Comparison of ENCODE assay signal across 28 mouse cellular contexts in the genomic region with DNA sequence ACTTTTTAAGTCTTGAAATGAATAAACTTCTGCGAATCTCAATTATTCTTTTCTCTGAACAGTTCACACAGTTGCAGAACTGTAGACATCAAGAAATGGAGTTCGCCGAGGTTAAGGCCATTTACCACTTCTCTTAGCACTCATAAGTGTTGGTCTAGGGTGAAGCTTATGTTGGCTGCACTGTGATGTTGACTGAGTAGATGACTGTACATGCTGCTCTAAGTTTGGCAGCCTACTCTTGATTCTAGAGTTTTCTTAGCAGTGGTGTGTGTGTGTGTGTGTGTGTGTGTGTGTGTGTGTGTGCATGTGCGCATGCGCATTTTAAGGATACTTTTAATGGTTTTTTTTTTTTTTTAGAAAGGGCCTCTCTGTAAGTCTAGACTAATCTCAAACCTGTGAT. TPM values are rescaled to one million over a fixed set of nuclear protein-coding genes. Genes with fewer than 3 reads are reported as not detected.
"Had no signal": no experiment of that assay in that cellular context is flagged by ENCODE, and none has a peak within 500 bp of the region (broad histone marks: within the 10 kb centered on the region; RNA-seq: fewer than 3 reads in every experiment).

No protein-coding gene starts in this region.

- H3K9me3 ChIP-seq: heart, embryonic 13.5 days; heart, embryonic 15.5 days; hindbrain, embryonic 13.5 days; hindbrain, embryonic 15.5 days; kidney, embryonic 15.5 days; limb, embryonic 13.5 days; limb, embryonic 15.5 days had no signal

- H3K27ac ChIP-seq: heart, adult 2 months; heart, embryonic 13.5 days; heart, embryonic 15.5 days; hindbrain, embryonic 13.5 days; hindbrain, embryonic 15.5 days; hindbrain, postnatal 0 days; kidney, embryonic 15.5 days; kidney, postnatal 0 days; limb, embryonic 13.5 days; limb, embryonic 15.5 days had no signal

- H3K4me1 ChIP-seq: heart, embryonic 13.5 days; heart, embryonic 15.5 days; hindbrain, embryonic 13.5 days; hindbrain, embryonic 15.5 days; kidney, embryonic 15.5 days; limb, embryonic 13.5 days; limb, embryonic 15.5 days had no signal

- H3K4me2 ChIP-seq: heart, embryonic 11.5 days; heart, embryonic 13.5 days; heart, embryonic 15.5 days; hindbrain, embryonic 13.5 days; hindbrain, embryonic 15.5 days; kidney, embryonic 15.5 days; limb, embryonic 13.5 days; limb, embryonic 15.5 days had no signal

- H3K9ac ChIP-seq: heart, embryonic 13.5 days; heart, embryonic 15.5 days; hindbrain, embryonic 13.5 days; hindbrain, embryonic 15.5 days; kidney, embryonic 15.5 days; limb, embryonic 13.5 days; limb, embryonic 15.5 days had no signal

- DNase-seq: gastrocnemius, postnatal 14 days; gastrocnemius, postnatal 36 days; heart, adult 2 months; heart, postnatal 14 days; heart, postnatal 36 days; kidney, adult 11 months; kidney, adult 2 months; kidney, adult 9 months; kidney, postnatal 14 days; kidney, postnatal 36 days; layer of hippocampus, adult 9-11 months; layer of hippocampus, postnatal 36 days; left cerebral cortex, postnatal 4 days had no signal

- H3K27me3 ChIP-seq: heart, embryonic 13.5 days; heart, embryonic 15.5 days; hindbrain, embryonic 15.5 days; kidney, embryonic 15.5 days; limb, embryonic 13.5 days; limb, embryonic 15.5 days had no signal

- H3K36me3 ChIP-seq: heart, embryonic 13.5 days; heart, embryonic 15.5 days; hindbrain, embryonic 13.5 days; hindbrain, embryonic 15.5 days; kidney, embryonic 15.5 days; limb, embryonic 13.5 days; limb, embryonic 15.5 days had no signal

- H3K4me3 ChIP-seq: heart, adult 2 months; heart, embryonic 13.5 days; heart, embryonic 15.5 days; hindbrain, embryonic 13.5 days; hindbrain, embryonic 15.5 days; kidney, embryonic 15.5 days; limb, embryonic 13.5 days; limb, embryonic 15.5 days had no signal

- ATAC-seq: hindbrain, postnatal 0 days; intestine, embryonic 16.5 days had no signal

RNA-seq across cellular contexts. Expression of a gene that starts 21.4 kb away (rescaled TPM):
- polyA plus RNA-seq: heart, embryonic 11.5 days; hindbrain, embryonic 11.5 days; hindbrain, embryonic 13.5 days; hindbrain, embryonic 15.5 days; hindbrain, postnatal 0 days; intestine, embryonic 14.5 days; kidney, embryonic 15.5 days; kidney, postnatal 0 days; large intestine, adult 2 months; limb, embryonic 11.5 days had no signal
